Mouse (Mus musculus): ENCODE data around the gene Gdf15. TPM values are rescaled to one million over a fixed set of nuclear protein-coding genes. Genes with fewer than 3 reads are reported as not detected.

Gene Gdf15
- polyA plus RNA-seq, 1 experiment from 2014 or later: 0.60 TPM

DNA sequence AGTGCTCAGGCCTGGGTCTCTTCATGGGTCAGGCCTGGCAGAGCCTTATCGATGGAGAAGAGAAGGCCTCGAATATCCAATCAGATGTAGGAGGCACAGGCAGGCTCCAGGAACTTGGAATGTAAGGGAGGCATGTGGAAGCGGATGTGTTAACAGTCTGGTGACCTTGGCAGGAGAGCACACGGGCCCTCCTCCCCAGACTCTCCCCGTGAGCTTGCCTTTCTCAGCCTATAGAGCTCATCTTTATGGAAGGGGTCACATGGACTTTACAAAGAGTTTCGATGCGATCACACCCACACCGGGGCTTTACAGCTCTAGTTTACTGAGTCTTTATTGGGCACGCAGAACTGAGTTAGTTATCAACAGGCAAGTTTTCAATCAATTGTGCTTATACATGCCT, 6.5 kb upstream of the Gdf15 start:
- Histone ChIP-seq H3K9me3 (ENCODE audit: control insufficient read depth, low read length) (no peaks in the 10 kb centered on the region), H3K4me1 (replicated peaks; ENCODE audit: control insufficient read depth, insufficient read depth, low read length) (peaks cover 7% of the 10 kb centered on the region), H3K27me3 (ENCODE audit: control insufficient read depth, insufficient read depth, low read depth, low read length) (no peaks in the 10 kb centered on the region), H3K36me3 (ENCODE audit: control insufficient read depth, insufficient read depth, low read length) (no peaks in the 10 kb centered on the region), H3K9ac (ENCODE audit: low read length) (no peak overlapping the region), H3K27ac (ENCODE audit: low read length) (no peak overlapping the region), H3K4me2 (ENCODE audit: low read depth, low read length) (no peak overlapping the region), H3K4me3 (ENCODE audit: low read length) (no peak overlapping the region)
- ATAC-seq (ENCODE audit: low read depth): no peak
- 59% methylated on average over 9 of the region's 9 CpGs for WGBS

- WGBS: 53% methylated on average over 8 of the region's 8 CpGs
- no peak overlapping the region for H3K9ac ChIP-seq (ENCODE audit: low read length)
- no peaks in the 10 kb centered on the region for H3K27me3 ChIP-seq (ENCODE audit: control insufficient read depth, insufficient read depth, low read depth, low read length)
- ATAC-seq (ENCODE audit: low read depth): no peak
- H3K27ac ChIP-seq (ENCODE audit: low read length): no peak overlapping the region
- peaks cover 7% of the 10 kb centered on the region for H3K4me1 ChIP-seq (replicated peaks; ENCODE audit: control insufficient read depth, insufficient read depth, low read length)
- no peaks in the 10 kb centered on the region for H3K9me3 ChIP-seq (ENCODE audit: control insufficient read depth, low read length)
- H3K36me3 ChIP-seq (ENCODE audit: control insufficient read depth, insufficient read depth, low read length): no peaks in the 10 kb centered on the region
- H3K4me3 ChIP-seq (ENCODE audit: low read length): no peak overlapping the region
- no peak overlapping the region for H3K4me2 ChIP-seq (ENCODE audit: low read depth, low read length)
These were observed 4.6 kb upstream of the Gdf15 start for GRCm38 (mm10) chr8:70636838-70637237.

DNA sequence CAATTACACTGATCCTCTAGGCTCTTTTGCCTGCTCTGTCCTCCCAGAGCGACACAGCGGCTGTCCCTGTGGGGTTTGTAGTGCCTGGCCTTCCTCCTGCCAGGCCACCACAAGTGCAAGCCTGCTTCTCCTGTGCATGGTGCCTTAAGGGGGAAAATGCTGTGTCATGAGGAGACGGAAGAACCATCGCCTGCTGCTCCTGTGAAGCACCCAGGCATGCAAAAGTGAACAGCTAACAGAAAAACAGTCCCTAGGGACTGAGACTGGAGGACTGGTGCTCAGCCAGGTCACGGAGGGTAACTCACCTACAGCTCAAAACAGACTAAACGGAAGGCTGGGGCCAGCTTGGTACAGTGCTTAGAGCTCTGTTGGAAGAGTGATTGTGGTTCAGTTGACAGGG, 3.3 kb upstream of the Gdf15 start:
- Histone ChIP-seq H3K4me2 (ENCODE audit: low read depth, low read length) (no peak overlapping the region), H3K27ac (ENCODE audit: low read length) (no peak overlapping the region), H3K4me1 (replicated peaks; ENCODE audit: control insufficient read depth, insufficient read depth, low read length) (peaks cover 17% of the 10 kb centered on the region), H3K9me3 (ENCODE audit: control insufficient read depth, low read length) (no peaks in the 10 kb centered on the region), H3K4me3 (ENCODE audit: low read length) (no peak overlapping the region), H3K27me3 (ENCODE audit: control insufficient read depth, insufficient read depth, low read depth, low read length) (no peaks in the 10 kb centered on the region), H3K36me3 (ENCODE audit: control insufficient read depth, insufficient read depth, low read length) (no peaks in the 10 kb centered on the region), H3K9ac (ENCODE audit: low read length) (no peak overlapping the region)
- WGBS: 77% methylated on average over 6 of the region's 6 CpGs
- no peak for ATAC-seq (ENCODE audit: low read depth)

DNA sequence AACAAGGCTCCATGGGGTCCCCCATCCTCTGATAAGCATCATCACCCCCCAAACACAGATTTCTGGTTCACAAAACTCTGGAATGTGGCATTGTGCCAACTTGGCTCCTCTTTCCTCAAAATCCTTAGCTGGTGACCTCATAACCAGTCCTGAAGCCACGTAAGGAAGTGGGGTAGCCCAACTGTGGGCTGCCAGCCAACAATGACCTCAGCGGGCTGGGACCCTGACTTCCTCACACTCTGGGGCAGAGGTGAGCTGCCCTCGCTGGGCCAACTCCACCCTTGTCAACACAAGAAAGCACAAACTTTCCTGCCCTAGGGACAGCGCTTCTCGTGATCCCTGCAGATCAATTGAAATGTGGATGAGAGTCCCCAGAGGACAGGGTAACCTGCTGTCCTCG, 1.8 kb upstream of the Gdf15 start:
- Histone ChIP-seq H3K36me3 (ENCODE audit: control insufficient read depth, insufficient read depth, low read length) (no peaks in the 10 kb centered on the region), H3K9ac (ENCODE audit: low read length) (peak overlapping the region; percentile 39; the same call in 1 of the 2 replicates), H3K9me3 (ENCODE audit: control insufficient read depth, low read length) (no peaks in the 10 kb centered on the region), H3K27me3 (ENCODE audit: control insufficient read depth, insufficient read depth, low read depth, low read length) (no peaks in the 10 kb centered on the region), H3K4me1 (replicated peaks; ENCODE audit: control insufficient read depth, insufficient read depth, low read length) (peaks cover 23% of the 10 kb centered on the region), H3K27ac (ENCODE audit: low read length) (no peak overlapping the region), H3K4me3 (ENCODE audit: low read length) (no peak overlapping the region), H3K4me2 (ENCODE audit: low read depth, low read length) (no peak overlapping the region)
- ATAC-seq (ENCODE audit: low read depth): no peak
- WGBS: 29% methylated on average over 6 of the region's 6 CpGs

DNA sequence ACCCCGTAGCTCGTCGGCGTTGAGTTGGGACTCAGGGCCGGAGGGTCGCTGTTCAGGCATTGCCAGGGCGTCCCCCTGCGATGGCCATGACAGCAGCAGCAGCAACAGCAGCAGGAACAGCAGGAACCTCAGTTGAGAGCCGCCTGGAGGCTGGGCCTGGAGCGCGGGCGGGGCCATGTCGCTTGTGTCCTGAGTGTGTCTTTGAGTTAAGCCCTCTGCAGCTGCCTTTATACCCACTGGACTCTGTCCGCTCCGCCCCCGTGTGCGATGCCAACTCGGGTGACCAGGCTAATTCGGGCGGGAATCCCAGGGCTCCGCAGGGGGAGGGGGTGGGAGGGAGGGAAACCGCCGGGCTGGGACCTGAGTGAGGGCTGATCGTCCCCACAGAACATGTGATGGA, 820 bp downstream of the Gdf15 start:
- Histone ChIP-seq H3K4me2 (ENCODE audit: low read depth, low read length) (peak overlapping the region; percentile 20), H3K27ac (ENCODE audit: low read length) (no peak overlapping the region), H3K27me3 (ENCODE audit: control insufficient read depth, insufficient read depth, low read depth, low read length) (no peaks in the 10 kb centered on the region), H3K9me3 (ENCODE audit: control insufficient read depth, low read length) (no peaks in the 10 kb centered on the region), H3K9ac (ENCODE audit: low read length) (peak overlapping the region; percentile 2; the same call in 1 of the 2 replicates), H3K4me1 (replicated peaks; ENCODE audit: control insufficient read depth, insufficient read depth, low read length) (peaks cover 23% of the 10 kb centered on the region), H3K36me3 (ENCODE audit: control insufficient read depth, insufficient read depth, low read length) (no peaks in the 10 kb centered on the region), H3K4me3 (ENCODE audit: low read length) (no peak overlapping the region)
- no peak for ATAC-seq (ENCODE audit: low read depth)
- WGBS: 14% methylated on average over 24 of the region's 24 CpGs

DNA sequence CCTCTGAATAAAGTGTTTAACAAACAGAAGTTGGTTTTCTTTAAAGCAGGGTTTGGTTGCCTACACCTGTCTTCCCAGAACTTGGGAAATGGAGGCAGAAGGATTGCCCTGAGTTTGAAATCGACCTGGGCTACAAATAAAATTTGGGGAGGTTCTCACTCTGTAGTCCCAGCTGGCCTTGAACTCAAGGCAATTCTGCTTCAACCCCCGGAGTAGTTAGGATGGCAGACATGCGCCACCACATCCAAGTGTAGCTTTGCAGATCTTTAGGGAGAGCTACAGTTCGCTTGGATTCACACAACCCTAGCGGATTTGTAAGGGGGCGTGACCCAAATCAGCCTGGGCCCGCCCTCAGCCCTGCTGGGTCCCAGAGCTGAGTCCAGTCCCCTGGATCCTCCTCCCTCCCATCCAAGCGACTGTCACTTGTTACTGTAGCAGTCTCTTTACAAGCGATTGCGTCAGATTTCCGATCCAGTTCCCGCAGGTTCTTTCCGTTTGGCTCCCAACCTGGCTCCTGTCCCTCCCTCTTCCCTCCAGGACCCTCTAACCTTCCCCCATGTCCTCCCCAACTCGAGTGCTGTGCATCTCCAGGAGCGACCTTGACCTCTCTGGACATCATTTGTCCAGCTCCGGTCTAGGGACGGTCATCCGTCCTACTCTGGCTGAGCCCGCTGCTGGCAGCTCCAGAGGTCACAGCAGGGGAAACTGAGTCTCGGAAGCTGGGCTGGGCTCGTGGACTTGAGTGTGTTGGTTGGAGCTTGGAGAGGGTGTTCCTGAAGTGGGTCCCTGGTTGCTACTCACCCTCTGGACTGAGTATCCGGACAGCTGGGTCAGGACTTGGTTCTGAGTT, 1.5 kb downstream of the Gdf15 start:
- 13% methylated on average over 22 of the region's 22 CpGs for WGBS
- peaks cover 23% of the 10 kb centered on the region for H3K4me1 ChIP-seq (replicated peaks; ENCODE audit: control insufficient read depth, insufficient read depth, low read length)
- H3K36me3 ChIP-seq (ENCODE audit: control insufficient read depth, insufficient read depth, low read length): no peaks in the 10 kb centered on the region
- peak overlapping the region; percentile 63 for H3K4me2 ChIP-seq (ENCODE audit: low read depth, low read length)
- no peak overlapping the region for H3K27ac ChIP-seq (ENCODE audit: low read length)
- H3K27me3 ChIP-seq (ENCODE audit: control insufficient read depth, insufficient read depth, low read depth, low read length): no peaks in the 10 kb centered on the region
- no peaks in the 10 kb centered on the region for H3K9me3 ChIP-seq (ENCODE audit: control insufficient read depth, low read length)
- no peak overlapping the region; the same call in 1 of the 2 replicates for H3K4me3 ChIP-seq (ENCODE audit: low read length)
- peak; percentile 48 for ATAC-seq (ENCODE audit: low read depth)
- no peak overlapping the region; the same call in 1 of the 2 replicates for H3K9ac ChIP-seq (ENCODE audit: low read length)

- Histone ChIP-seq H3K27ac (ENCODE audit: low read length) (no peak overlapping the region), H3K9me3 (ENCODE audit: control insufficient read depth, low read length) (no peaks in the 10 kb centered on the region), H3K4me3 (ENCODE audit: low read length) (peak overlapping the region; percentile 44), H3K4me1 (replicated peaks; ENCODE audit: control insufficient read depth, insufficient read depth, low read length) (peaks cover 26% of the 10 kb centered on the region), H3K9ac (ENCODE audit: low read length) (peak overlapping the region; percentile 60), H3K36me3 (ENCODE audit: control insufficient read depth, insufficient read depth, low read length) (no peaks in the 10 kb centered on the region), H3K27me3 (ENCODE audit: control insufficient read depth, insufficient read depth, low read depth, low read length) (no peaks in the 10 kb centered on the region), H3K4me2 (ENCODE audit: low read depth, low read length) (peak overlapping the region; percentile 63)
- WGBS: 2% methylated on average over 59 of the region's 60 CpGs
- peak; percentile 91 for ATAC-seq (ENCODE audit: low read depth)
These were observed 2.4 kb downstream of the Gdf15 start for GRCm38 (mm10) chr8:70629574-70630531.

DNA sequence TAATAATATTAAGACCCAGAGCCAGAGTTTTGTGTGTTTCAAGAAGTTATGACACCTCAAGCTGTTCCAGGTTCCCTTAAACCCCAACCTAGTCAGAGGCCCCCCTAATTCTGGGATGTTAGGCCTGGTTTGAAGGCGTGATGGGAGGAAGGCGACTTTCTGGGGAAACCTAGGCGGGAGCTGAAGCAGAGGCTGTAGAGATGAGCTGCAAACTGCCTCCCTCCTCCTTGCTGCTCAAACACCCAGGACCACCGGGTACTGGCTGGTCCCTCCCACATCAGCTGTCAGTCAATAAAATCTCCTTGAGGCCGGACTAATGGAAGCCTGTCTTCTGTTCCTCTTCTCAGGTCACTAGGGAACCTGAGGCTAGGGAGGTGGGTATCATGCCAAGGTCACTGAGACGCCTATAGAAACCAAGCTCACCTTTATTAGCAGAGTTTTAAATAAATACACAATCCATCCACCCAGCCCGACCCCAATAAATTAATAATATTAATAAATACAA, 3.2 kb downstream of the Gdf15 start:
- no peak for ATAC-seq (ENCODE audit: low read depth)
- no peak overlapping the region for H3K27ac ChIP-seq (ENCODE audit: low read length)
- peak overlapping the region; percentile 32; the same call in 1 of the 2 replicates for H3K9ac ChIP-seq (ENCODE audit: low read length)

GRCm38 (mm10) chr8:70627041-70627440, 5.2 kb downstream of the Gdf15 start:
- Histone ChIP-seq H3K9me3 (ENCODE audit: control insufficient read depth, low read length) (no peaks in the 10 kb centered on the region), H3K4me3 (ENCODE audit: low read length) (no peak overlapping the region), H3K36me3 (ENCODE audit: control insufficient read depth, insufficient read depth, low read length) (no peaks in the 10 kb centered on the region), H3K4me1 (replicated peaks; ENCODE audit: control insufficient read depth, insufficient read depth, low read length) (peaks cover 19% of the 10 kb centered on the region), H3K4me2 (ENCODE audit: low read depth, low read length) (no peak overlapping the region), H3K27me3 (ENCODE audit: control insufficient read depth, insufficient read depth, low read depth, low read length) (peaks cover 6% of the 10 kb centered on the region; the same call in 1 of the 2 replicates), H3K9ac (ENCODE audit: low read length) (no peak overlapping the region), H3K27ac (ENCODE audit: low read length) (no peak overlapping the region)
- 84% methylated on average over 5 of the region's 5 CpGs for whole genome bisulfite sequencing
- no peak for ATAC-seq (ENCODE audit: low read depth)

More for the DNA sequence above, 3.2 kb downstream of the Gdf15 start:
- Histone ChIP-seq H3K27me3 (ENCODE audit: control insufficient read depth, insufficient read depth, low read depth, low read length) (no peaks in the 10 kb centered on the region), H3K36me3 (ENCODE audit: control insufficient read depth, insufficient read depth, low read length) (no peaks in the 10 kb centered on the region), H3K4me2 (ENCODE audit: low read depth, low read length) (peak overlapping the region; percentile 63), H3K4me1 (replicated peaks; ENCODE audit: control insufficient read depth, insufficient read depth, low read length) (peaks cover 21% of the 10 kb centered on the region), H3K4me3 (ENCODE audit: low read length) (peak overlapping the region; percentile 44), H3K9me3 (ENCODE audit: control insufficient read depth, low read length) (no peaks in the 10 kb centered on the region)
- WGBS: 51% methylated on average over 7 of the region's 7 CpGs
